Mouse (Mus musculus) megakaryocyte progenitor cell, adult 5-6 weeks (primary cell): ENCODE measurements around the gene Ankrd33b. TPM values are rescaled to one million over a fixed set of nuclear protein-coding genes. Genes with fewer than 3 reads are reported as not detected.

Experiments
- ATAC-seq: replicated peaks from 2 replicates; pipeline ENCODE4 v1.8.0; 2016; ENCODE audit warnings: mild to moderate bottlenecking, moderate TSS enrichment, inconsistent platforms; ENCODE audit not compliant: poor library complexity
- total RNA-seq, 2 experiments: library from RNA; stranded (forward) in 1 of 2; stranded (reverse) in 1 of 2; fragments of 157-497, 149-512 nt in 1 of 2; fragments of 200-1000 nt in 1 of 2; gene quantifications; 2 replicates each; pipeline versions ENCODE4 v1.2.3 to v1.2.4; 2015 to 2017

Ankrd33b gene
- total RNA-seq, 2 experiments from 2014 or later: 0.29 to 0.79 TPM

GRCm38 (mm10) chr15:31272695-31273094, 94.8 kb downstream of the Ankrd33b start:
- ATAC-seq: no peak

- ATAC-seq: no peak
These were observed 98.0 kb downstream of the Ankrd33b start for GRCm38 (mm10) chr15:31269558-31269957.

DNA sequence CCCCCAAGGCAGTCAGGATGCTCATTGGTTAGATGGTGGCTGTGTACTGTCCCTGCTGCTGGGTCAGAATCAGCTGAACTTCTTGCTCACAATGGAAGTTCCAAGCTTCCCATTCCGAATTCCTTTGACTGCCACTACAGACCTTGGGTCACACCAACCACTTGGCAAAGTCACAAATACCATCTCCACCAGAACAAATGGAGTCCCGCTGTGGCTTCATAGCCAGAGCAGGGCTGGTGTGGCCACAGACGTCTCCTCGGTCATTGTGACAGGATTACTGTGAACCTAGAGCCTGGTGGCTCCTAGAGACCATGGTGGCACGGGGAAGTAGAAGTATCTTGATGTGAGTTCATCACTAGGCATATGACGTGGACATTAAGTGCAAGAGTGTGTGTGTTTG, 99.4 kb downstream of the Ankrd33b start:
- no peak for ATAC-seq

DNA sequence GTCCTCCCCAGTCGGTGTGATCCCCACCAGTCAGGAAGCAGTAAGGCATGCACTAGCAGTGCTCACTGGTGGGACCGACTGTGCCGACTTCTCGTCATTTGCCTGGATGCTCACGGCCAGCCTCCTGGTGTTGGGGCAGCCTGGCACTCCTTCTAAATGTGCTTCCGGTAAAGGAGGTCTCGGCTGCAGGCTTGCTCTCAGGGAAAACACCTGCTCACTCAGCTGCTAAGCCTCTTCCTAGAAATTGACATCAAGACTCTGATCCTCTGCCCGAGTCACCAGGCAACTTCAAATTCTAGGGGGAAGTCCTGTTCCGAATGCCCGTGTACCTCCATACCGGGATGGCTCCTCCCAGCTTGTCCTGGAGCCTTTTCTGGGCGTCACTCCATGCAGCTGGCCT, 101.7 kb downstream of the Ankrd33b start:
- no peak for ATAC-seq

DNA sequence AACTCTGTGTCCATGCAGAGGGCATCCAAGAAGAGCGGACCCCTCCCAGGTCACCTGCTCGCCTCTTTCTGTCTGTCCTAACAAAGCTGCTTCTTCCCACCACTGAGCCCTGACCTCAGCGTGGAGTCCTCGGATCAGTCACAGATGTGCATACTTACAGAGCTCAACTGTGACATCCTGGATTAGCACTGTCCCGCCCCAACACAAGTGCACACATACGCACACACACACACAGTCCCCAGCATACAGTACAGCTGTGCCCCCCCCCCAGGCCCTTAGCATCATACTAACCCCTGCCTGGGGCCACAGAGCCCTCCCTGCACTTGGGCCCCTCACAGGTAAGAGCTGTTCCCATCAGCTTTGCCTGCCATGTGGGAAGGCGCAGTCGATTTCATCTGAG, 102.1 kb downstream of the Ankrd33b start:
- no peak for ATAC-seq

DNA sequence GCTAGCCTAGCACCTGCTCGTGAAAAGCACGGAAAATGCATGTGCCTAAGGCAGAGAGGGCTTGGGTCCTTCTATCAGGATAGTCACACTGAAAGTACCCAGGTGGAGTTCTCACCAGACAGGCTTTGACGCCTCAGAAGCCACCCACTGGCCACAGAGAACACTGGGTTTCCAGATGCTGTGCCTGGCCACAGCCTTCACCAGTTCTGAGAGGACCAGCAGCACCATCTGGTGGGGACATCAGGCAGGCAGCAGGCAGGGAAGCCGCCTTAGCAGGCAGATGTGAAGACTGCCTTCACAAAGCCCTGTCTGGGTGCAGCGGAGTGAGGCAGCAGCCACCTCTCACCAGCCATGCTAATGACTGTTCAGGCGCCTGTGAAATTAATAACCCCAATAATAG, 102.7 kb downstream of the Ankrd33b start:
- ATAC-seq: peak; percentile 97

- ATAC-seq: no peak
These were observed 105.2 kb downstream of the Ankrd33b start for GRCm38 (mm10) chr15:31262361-31262760.

DNA sequence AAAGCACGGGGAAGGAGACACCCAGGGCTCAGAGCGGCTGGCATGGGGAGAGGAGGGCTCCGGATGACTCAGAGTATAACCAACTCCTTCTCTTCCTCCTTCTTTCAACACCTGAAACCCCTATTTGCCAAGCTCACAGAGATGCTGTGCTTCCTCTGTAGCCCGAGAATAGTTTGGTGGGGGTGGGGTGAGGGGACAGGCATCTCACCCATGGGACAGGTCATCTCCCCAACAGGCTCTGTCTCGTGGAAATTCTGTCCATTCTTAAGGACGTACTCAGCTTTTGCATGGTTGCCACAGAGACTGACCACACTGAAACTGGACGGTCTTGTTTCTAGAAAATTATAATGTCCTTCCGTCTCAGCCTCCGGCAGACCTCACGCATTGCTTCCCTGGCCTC, 106.4 kb downstream of the Ankrd33b start:
- ATAC-seq: no peak

GRCm38 (mm10) chr15:31258693-31259439, 108.7 kb downstream of the Ankrd33b start:
- ATAC-seq: peak; percentile 45; the same call in 1 of the 2 replicates

- ATAC-seq: no peak
These were observed 109.4 kb downstream of the Ankrd33b start for GRCm38 (mm10) chr15:31258029-31258692.

DNA sequence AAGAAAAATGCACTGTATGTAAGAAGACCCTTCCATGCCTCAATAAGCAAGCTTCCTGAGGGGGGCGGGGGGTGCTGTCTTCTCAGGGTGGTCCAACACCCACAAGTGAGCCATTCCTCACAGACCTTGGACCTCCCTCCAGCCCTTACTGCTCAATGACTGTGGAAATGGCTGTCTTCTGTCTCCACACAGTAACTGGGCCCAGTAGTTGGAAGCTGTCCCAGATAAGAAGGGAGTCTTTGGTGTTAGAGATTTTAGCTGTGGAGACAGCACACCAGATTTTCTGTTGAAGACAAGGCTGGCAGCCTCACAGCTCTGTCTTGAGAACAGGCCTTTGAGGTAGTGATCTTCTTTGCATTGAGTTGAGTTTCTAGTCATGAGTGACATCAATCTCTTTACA, 110.2 kb downstream of the Ankrd33b start:
- ATAC-seq: no peak

DNA sequence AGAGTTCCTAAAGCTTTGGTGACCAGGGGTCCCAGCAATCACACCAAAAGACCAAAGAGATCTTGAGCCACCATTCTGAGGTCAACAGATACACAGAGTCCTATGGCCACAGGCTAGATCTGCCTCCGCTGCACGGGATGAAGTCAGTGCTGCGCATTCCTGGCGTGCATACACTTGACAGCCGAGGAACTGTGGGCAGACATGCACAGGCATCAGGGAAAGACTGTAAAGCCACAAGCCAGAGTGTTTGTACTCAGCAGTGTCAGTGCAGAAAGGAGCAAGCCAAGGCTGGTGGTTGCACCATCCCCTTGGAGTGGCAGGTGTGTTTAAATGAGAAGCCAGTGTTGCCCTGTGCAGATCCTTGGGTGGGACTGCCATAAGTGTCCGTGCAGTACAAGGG, 111.8 kb downstream of the Ankrd33b start:
- no peak for ATAC-seq

GRCm38 (mm10) chr15:31254939-31255535, 112.5 kb downstream of the Ankrd33b start:
- no peak for ATAC-seq

GRCm38 (mm10) chr15:31253963-31254362, 113.6 kb downstream of the Ankrd33b start:
- no peak for ATAC-seq

- peak; percentile 20; the same call in 1 of the 2 replicates for ATAC-seq
These were observed 114.1 kb downstream of the Ankrd33b start for GRCm38 (mm10) chr15:31253380-31253779.

- ATAC-seq: peak; percentile 16
These were observed 114.8 kb downstream of the Ankrd33b start for GRCm38 (mm10) chr15:31252590-31253311.

DNA sequence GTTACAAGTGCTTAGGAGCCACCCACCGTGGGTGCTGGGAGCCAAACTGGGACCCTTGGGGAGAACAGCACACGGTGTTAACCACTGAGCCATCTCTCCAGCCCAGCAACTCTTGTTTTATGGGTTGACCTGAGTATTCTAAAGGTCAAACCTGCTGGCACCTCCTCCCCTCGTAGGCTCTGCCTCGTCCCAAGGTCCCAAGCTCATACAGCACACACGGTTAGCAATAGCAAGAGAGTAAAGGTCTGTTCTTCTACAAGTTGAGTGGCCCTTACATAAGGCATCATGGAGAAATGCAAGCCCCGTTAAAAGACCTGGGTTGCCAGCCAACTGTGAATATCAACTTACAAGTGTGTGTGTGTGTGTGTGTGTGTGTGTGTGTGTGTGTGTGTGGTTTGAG, 116.3 kb downstream of the Ankrd33b start:
- no peak for ATAC-seq

DNA sequence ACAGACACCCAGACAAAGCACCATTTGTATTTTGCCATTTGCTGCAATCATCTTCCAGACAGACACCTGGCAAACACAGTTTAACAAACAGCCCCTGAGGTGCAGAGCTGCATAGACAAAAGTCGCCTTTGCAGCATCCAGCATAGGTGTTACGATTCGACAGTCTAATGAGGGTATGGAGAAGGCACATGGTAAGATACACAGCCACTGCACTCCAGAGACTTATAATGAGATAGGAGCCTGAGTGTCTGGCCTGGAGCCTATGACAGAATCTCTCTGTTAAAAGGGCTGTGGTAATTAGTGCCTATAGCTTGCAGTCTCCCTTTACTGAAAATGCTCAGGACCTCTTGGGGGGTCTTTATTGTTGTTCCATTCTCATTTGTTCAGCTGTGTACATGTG, 116.8 kb downstream of the Ankrd33b start:
- ATAC-seq: no peak

DNA sequence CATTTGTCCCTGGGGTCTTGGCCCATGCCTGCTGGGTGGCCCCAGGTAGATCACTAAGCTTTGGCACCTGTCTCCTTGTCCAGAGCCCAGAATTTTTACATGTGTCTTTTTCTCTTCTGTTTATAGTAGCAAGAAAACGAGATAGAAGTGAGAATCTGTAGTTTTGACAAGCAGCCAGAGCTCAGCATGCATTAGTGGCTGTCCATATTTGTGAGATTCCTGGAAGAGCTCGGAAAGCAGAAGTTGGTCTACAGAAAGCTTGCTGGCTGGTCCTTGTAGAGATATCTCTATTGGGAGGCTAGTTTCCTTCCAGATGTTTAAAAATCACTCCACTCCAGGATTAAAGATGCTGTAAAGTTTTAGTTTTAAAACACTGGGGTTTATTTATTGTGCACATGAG, 117.5 kb downstream of the Ankrd33b start:
- no peak for ATAC-seq

DNA sequence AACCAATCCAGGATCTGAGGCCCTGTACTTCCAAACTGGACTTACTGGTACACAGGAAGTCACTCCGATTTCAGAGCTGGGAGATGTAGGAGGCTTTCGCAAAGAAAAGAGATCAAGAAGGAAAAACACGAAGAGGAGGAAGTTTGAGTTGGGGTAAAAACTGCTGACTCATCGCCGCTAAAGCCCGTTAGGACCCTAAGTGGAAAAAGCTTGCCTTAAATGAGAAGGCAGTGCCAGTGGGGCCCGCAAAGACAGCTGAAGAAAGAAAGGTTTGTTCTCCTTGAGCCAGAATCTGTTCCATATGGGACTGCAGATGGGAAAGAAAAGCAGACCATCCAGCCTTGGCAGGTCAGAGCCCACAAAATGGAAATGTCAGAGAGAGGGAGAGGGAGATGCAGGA, 118.6 kb downstream of the Ankrd33b start:
- ATAC-seq: peak; percentile 47

DNA sequence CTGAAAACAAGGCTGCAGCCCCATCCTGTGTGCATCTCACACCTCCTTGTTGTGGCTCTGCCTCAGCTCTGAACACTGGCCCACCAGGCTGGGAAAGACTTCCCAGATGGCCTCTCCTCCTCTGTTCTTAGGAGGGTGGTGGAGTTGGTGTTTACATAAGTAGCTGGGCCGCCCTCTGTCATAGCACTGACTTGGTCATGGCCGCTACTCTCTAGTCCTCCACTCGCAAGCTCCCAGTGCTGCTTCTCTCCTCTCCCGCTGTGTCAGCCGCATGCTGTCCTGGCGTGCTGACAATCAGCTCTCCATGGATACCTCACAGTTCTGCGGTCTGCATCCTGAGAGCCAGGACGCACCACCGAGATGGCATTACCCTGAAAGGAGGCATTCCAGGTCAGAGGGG, 120.5 kb downstream of the Ankrd33b start:
- ATAC-seq: no peak
